Mouse (Mus musculus) mature B cell (primary cell): ENCODE data around the gene Defb29.

Experiments
- in situ Hi-C: fragments of 300-500 bp; cut with MboI; formaldehyde crosslinking; loops from 2 replicates; pipeline ENCODE4 v1.14.3; 2019

The Defb29 gene

GRCm38 (mm10) chr2:152539944-152540710 lies at the start of gene Defb29:
Defb29 (minus strand) TSS chr2:152540098.
- in situ Hi-C loops, result no loop called here

DNA sequence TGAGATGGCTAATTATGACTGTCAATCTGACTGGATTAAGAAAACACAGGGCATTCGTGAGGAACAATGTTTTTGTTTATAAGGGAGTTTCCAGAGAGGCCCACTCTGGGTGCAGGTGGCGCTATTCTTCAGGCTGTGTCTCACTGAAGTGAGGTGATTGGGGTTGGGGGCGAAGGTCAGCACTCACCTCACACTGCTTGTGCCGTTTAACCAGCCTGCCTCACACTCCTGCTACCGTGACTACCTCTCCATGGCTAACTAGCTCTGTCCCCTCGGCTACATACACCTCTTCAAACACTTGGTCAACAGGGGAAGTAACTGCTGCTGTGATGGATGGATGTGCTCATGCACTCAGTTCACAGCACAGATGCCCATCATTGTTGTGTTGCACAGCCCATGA lies 49.1 kb upstream of the Defb29 start:
- in situ Hi-C loops, result no loop called here

GRCm38 (mm10) chr2:152588450-152588849 lies 48.6 kb upstream of the Defb29 start:
- in situ Hi-C loops, result no loop called here

- in situ Hi-C loops, result no loop called here
These were observed 47.1 kb upstream of the Defb29 start for GRCm38 (mm10) chr2:152586926-152587560.

- in situ Hi-C loops, result no loop called here
These were observed 40.7 kb upstream of the Defb29 start for GRCm38 (mm10) chr2:152580612-152581011.

DNA sequence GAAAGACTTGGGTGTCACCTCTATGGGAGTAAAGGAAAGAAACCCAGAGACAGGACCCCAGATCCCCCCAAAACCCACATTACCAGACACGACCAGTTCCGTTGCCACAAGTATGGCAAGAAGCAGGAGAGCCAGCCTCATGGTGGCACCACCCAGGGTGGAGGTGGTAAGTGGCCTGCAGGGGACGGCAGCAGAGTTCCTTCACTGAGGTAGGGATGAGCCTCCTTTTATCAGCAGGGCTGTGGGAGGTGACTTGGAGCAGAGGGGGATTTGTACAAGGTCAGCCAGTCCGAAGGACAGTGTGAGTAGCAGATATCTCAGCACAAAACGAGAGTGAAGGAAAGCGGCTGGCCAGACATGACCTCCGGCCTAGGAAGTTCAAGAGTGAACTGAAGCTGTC lies 40.2 kb upstream of the Defb29 start, which contains the start of gene Defb19:
Gene Defb19, minus strand, starts transcription at position 206 of the 400 bp plus-strand sequence.
- in situ Hi-C loops, result no loop called here

- in situ Hi-C loops, result no loop called here
These were observed 33.6 kb upstream of the Defb29 start for GRCm38 (mm10) chr2:152573484-152573883.

DNA sequence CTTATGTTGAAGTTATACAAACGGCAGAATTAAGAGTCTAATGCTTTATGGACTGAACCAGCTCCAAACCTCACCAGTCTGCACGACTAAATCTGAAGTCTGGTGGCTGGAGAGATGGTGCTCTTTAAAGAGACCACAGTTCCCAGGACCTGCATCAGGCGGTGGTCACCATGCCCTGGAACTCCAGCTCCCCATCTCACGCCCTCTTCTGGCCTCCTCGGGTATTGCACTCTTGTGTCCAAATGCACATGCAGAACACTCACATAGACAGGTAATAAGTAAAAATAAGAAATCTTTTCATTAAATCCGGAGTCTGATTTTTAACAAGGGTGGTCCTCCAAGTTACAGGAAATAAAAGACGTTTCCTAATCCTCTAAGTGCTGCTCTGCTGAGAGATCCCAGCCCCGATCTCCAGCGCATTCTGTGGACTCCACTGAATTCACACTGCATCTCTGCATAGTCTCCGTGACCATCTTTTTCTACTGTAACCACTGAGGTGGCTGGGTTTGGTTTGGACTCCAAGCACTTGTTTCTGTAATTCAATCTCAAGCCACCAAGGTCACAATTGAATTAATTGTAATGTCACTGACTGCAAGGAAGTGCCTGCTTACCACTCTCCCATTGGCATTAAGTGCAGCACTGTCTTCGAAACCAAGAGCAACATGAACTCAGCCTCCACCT lies 32.4 kb upstream of the Defb29 start, which contains the start of gene Defb21:
Gene Defb21, plus strand, starts transcription at position 631 of the 681 bp plus-strand sequence.
- in situ Hi-C loops, result no loop called here

GRCm38 (mm10) chr2:152570313-152570712 lies 30.4 kb upstream of the Defb29 start:
- in situ Hi-C loops, result no loop called here

DNA sequence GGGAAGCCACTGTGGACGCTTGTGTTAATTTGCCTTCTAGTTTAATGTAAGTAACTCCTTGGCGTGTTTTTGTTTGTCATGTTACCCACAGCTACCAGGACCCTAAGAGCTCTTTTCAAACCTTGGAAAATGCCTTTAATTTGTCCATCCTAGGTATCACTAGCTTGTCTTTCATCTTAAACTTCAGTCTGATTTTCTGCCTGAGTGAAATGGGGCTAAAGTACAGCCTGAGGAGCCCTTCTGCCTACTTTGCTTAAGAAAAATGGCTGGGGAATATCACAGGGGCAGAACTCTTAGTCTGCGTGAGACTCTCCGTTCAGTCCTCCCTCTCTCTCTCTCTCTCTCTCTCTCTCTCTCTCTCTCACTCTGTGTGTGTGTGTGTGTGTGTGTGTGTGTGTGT lies 30.0 kb upstream of the Defb29 start:
- in situ Hi-C loops, result no loop called here

GRCm38 (mm10) chr2:152569038-152569437 lies 29.1 kb upstream of the Defb29 start, which contains the start of gene Gm17416:
Gm17416 (plus strand) TSS chr2:152569338.
- in situ Hi-C loops, result no loop called here

GRCm38 (mm10) chr2:152556655-152557054 lies 16.8 kb upstream of the Defb29 start:
- in situ Hi-C loops, result no loop called here

- in situ Hi-C loops, result no loop called here
These were observed 14.0 kb upstream of the Defb29 start for GRCm38 (mm10) chr2:152553774-152554423.

DNA sequence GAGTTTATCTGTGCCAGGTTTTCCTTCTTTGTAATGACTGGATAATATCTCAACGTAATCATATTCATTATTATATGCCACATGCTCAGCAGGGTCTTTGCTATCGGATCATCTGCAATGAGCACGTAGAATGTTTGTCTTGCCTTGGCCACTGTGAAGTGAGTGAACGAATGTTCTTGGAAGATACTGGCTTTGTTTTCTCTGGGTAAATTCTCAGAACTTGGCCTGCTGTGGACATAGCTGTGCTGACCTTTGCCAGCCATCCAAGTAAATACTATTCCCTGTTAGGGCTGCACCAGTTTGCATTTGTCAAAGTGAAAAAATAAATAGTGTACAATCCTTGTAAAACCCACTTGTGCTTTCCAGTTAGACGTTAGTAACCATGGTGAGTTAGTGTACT lies 8.2 kb upstream of the Defb29 start:
- in situ Hi-C loops, result no loop called here

GRCm38 (mm10) chr2:152544691-152545090 lies 4.8 kb upstream of the Defb29 start:
- in situ Hi-C loops, result no loop called here

GRCm38 (mm10) chr2:152543478-152543877 lies 3.6 kb upstream of the Defb29 start:
- in situ Hi-C loops, result no loop called here

GRCm38 (mm10) chr2:152542897-152543296 lies 3.0 kb upstream of the Defb29 start:
- in situ Hi-C loops, result no loop called here

- in situ Hi-C loops, result no loop called here
These were observed 2.1 kb upstream of the Defb29 start for GRCm38 (mm10) chr2:152541979-152542378.

DNA sequence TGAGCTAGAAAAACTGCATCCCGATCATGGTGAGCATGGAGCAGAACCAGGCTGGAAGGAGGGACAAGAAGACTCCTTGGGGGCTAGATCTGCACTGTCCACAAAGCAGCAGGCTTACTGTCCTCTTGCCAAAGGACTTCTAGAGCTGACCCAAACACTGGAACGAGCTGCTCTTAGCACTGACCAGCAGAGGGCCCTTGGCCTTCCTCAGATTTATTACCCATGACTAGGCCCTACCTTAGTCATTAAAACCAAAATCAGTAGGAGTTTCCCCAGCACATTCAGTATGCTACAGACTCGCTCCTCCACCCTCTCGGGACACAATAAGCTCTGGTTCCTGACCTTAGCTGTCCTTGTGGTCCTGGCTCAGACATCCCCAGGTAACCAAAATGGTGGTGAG lies 21.9 kb downstream of the Defb29 start, which contains the start of gene Defb28:
Gene Defb28, plus strand, starts transcription at position 275 of the 400 bp plus-strand sequence.
- in situ Hi-C loops, result no loop called here

DNA sequence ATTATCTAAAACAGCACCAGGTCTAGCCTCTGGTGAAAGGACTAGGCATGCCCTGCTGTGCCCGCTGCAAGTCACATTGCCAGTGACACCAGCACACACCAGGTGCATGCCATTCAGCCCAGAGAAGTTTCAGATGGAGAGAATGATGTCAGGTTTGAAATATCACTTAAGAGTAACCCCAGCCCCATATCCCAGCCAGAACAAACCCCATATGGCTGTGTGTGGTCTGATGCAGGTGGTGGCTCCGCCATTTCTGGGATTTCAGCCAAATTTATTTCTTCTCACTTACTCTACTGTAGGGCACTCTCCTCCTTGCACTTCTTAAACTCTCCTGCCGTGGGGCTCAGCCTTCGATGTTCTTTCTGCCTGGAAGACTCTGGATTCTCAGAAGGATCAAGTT lies 23.8 kb downstream of the Defb29 start:
- in situ Hi-C loops, result no loop called here

GRCm38 (mm10) chr2:152511592-152511991 lies 28.3 kb downstream of the Defb29 start, which contains the start of gene Defb26:
Defb26 (minus strand) TSS chr2:152511692.
- in situ Hi-C loops, result no loop called here

- in situ Hi-C loops, result no loop called here
These were observed 35.9 kb downstream of the Defb29 start for GRCm38 (mm10) chr2:152503950-152504349.
